Mouse (Mus musculus) liver, embryonic 16.5 days (tissue): Measurements from ENCODE around the gene Phf21b. TPM values are rescaled to one million over a fixed set of nuclear protein-coding genes. Genes with fewer than 3 reads are reported as not detected.

Experiments used
- polyA plus RNA-seq: library from polyadenylated mRNA; unstranded; fragments of >200 nt; fragmentation: Nextera tagmentation; extraction: Ambion mirVana; gene quantifications from 2 replicates; pipeline ENCODE4 v1.2.1, GENCODE M21; 2015

Phf21b gene
- polyA plus RNA-seq, 1 experiment from 2014 or later = not detected

Other genes starting within 250 kb of the Phf21b start
- gene Prr5, start 186.4 kb downstream of the Phf21b start, polyA plus RNA-seq = 4.5 and 5.2 TPM in 2 replicates
- gene Arhgap8, start 136.0 kb downstream of the Phf21b start, polyA plus RNA-seq = 0.33 and 0.63 TPM in 2 replicates
- gene Gm29666, start 64.0 kb upstream of the Phf21b start, polyA plus RNA-seq = 0.38 and 0.41 TPM in 2 replicates
- gene Nup50, start 67.4 kb upstream of the Phf21b start, polyA plus RNA-seq = 22.6 and 24.4 TPM in 2 replicates
- 1.5 and 1.8 TPM in 2 replicates for gene 5031439G07Rik, start 132.5 kb upstream of the Phf21b start, polyA plus RNA-seq
- gene Upk3a, start 161.1 kb upstream of the Phf21b start, polyA plus RNA-seq = 0.08 TPM in 1 of 2 replicates, not detected in the other
- 5.4 and 6.9 TPM in 2 replicates for gene Fam118a, start 172.9 kb upstream of the Phf21b start, polyA plus RNA-seq